Mouse (Mus musculus) lung, postnatal 14 days (tissue): Measurements from ENCODE around the gene Atp8b3.
A peak's percentile ranks its signal among the peaks of the same experiment; 100 is the strongest.

ENCODE experiments used
- DNase-seq: peaks from one replicate; pipeline ENCODE4 v3.0.0; 2021

Gene Atp8b3

DNA sequence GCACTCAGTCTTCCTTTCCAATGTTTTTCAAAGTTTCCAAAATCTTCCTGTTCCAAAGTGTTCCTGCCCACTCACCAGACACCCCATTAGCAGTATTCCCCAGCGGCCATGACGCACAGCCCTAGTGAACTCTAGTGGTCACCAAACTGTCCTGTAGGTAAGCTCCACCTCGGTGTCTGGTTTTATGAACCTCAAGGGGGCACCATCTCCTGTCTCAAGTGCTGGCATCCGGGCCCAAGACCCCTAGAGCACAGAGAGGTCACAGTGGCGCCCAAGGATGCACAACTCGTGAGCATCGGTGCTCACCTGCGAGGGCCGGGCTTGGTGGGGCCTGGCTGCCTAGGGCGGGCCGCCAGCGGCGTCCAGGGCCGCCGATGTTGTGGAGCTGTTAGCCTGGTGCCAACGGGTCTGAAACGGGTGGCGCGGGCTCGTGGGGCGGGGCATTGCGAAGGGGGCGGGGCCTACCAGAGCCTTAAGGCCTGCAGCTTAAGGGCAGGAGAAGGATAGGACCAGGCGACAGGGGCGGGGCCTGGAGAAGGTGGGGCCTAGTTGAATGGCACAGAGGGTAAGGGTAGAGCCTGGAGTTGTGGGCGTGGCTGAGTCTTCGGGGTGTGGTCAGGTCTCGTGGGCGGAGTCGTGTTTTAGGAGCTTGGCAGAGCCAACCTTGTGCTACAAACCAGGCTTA, at the start of gene Atp8b3:
TSS of gene Atp8b3 (minus strand) at position 415 of the 685 bp plus-strand sequence.
- peak; percentile 82 for DNase-seq

DNA sequence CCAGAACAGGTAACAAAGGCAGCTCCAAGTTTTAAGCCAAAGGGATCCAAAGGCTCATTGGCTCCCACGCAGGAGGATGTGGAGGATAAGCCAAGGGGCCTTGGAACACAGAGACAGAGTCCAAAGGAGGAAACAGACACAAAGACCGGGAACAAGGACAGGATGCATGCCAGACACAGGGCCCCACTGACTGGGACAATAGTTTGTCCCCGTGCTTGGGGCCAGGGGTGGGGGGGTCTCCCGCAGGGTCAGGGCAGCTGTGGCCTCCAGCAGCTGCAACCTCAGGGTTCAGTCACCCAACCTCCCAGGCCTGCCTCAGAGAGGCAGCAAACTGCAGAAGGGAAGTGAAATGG, 48.4 kb upstream of the Atp8b3 start:
- DNase-seq: peak; percentile 50

DNA sequence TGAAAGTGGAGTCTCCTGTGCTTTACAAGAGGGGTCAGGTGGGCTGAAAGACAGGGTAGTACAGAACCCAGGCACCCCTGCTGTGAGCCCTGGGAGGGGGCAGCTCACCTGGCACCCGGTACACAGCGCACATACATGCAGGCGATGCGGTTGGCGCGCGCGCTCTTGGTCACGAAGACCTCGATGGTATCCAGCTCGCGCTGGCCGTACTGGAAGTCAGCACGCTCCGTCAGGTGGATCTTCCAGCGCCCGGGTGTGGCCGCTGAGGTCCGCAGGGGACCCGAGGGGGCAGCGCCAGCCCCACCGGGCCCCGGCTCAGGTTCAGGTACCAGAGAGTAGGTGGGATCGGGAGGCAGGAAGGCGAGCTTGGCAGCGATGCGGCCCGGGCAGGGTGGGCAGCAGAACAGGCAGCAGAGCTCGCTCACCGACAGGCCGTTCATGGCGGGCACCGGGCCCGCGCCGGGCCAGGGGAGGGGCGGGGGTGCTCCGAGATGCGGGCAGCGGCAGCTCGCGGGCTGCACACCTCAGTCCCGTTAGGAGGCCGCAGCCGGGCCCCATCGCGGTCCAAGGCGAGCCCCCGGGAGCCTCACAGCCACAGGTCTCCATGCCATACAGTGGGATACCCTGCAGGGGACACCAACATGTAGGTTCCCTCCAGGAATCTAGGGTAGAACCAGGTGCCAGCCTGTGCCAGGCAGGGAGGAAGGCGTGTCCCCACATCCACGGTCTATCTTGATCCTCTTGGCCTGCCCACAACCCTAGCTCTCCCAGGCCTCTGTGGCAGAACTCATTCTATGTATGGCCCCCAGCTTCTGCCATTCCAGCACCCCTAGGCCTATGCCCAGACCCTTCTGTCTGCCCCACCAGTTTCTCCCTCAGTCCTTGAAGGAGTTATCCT, 47.7 kb upstream of the Atp8b3 start:
- DNase-seq: no peak

DNA sequence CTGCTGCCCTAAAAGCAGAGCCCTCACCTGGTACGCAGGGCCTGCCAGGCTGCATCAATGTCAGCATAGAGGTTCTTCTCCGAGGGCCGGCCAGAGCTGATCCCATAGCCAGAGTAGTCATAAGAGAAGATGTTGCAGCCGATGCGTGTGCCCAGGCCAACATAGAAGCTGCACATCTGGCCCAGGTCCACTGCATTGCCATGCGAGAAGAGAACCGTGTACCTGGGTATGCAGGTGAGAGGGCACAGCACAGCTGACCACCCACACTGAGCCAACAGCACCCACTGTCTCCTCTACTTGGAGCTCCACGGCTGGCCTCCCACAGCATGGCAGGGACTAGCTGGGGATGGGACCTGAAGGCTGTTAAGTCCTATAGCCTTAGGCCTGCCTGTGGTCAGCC, 46.7 kb upstream of the Atp8b3 start:
- DNase-seq: no peak

DNA sequence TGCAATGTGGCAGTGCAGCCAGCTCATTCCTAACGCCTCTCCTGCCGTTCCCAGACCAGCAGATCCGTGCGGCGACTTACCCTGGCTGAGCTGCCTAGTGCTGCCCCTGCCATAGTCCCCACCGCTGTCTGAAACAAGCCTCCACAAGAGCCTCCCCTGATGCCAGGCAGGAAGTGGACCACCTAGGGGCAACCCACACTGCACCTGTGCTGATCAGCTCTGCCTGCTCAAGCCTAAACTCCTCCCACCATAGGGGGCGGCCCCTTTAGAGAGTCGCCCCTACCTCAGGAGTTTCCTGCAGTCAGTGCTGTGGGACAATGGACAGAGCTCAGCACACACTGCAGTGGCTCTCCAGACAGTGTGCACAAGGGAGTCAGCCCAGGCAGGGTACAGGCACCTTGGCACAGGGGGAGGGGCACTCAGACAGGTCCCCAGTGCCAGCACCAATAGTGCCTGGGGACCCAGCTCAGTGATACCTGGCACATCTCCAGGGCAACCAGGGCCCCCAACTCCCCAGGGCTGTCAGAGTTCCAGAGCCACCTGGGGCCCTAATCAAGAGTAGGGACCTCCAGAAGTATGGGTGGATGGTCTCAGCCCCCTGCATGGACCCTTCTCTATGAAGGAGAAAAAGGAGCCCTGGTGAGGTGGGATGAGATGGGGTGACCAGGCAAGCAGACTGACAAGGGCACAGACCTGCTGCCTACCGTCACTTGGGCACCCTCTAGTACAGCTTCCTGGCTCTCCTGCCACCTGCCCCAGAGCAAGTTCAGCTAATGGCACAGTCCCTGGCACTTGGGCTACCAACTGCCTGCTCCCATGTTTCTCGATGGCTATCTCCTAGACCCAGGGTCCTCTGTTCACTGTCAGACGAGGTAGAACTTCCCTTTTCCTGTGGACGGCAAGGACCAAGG, 46.0 kb upstream of the Atp8b3 start:
- no peak for DNase-seq

DNA sequence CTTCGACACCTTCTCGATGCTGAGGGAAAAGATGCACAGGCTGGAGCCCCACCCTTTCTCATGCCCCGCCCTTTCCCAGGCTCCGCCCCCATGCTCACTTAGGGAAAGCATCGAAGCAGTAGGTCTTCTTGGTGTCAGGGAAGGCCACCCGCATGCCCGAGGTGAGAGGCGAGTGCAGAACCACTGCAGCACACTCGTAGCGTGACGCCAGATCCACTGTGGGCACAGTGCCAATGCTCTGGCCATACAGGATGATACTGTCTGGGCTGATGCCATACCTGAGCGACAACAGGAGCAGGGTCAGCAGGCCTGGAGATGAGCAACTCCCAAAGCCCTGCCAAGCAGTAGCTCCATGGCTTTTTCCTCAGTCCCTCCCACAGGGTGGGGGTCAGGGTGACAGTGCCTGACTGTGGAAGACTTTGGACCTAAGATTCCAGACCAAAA, 45.1 kb upstream of the Atp8b3 start:
- no peak for DNase-seq

DNA sequence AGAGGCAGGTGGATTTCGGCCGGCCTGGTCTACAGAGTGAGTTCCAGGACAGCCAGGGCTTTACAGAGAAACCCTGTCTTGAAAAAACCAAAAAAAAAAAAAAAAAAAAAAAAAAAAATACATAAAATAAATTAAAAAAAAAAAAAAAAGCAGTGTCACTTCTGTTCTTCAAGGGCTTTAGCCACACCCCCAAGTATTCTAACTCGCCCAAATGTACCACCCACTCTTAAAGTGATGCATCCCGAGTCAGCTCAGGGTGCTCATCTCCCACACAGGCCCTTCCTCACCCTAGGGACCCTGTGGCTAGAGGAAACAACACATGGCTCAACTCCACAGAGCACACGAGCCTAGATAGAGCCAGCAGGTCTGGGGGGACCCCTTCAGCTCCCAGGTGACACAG, 44.1 kb upstream of the Atp8b3 start:
- no peak for DNase-seq

DNA sequence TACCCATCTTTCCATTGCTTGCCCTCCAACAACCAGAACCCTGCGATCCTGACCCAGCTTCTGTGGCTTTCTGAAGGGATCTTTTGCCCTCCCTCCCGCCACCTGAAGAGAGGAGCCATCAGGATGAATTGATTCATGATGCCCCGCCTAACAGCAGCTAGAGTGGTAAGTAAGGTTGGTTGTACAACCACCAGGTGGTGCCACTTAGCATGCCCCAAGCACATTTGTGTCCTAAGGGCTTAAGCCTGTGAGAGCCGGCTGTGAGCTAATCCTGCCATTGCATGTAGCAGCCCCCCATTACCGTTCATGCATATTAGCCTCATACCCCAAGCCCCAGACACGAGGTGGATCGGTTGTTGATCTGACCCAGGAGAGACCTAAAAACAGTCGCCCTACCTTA, 40.0 kb upstream of the Atp8b3 start:
- DNase-seq: peak; percentile 74

DNA sequence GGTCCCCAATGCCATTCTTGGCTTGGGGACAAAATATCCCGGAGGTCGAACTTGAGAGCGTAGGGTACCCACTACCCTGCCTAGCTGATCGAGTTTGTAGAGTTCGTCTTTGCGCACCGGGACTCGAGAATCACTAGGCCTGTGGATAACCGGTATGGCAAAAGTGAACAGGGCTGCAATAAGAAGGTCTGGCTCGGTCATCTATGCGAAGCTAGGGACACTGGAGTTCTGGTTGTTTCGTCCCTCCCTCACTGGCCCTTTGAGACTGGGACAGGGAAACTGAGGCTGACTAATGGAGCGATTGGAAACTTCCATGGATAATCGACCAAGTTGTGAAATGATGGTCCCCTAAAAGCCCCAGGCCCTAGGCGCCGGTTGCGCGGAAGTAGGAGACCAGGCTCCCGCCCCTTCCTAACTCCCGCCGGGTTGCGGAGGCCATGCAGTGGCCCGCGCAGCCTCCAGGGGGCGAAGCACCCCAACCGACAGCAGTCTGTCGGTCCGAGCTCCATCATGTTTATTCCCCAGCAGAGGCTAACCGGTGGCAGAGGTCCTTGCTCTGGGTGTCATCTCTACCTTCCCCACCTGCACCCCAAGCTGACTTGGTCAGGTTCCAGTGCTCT, 39.3 kb upstream of the Atp8b3 start:
- peak; percentile 86 for DNase-seq

DNA sequence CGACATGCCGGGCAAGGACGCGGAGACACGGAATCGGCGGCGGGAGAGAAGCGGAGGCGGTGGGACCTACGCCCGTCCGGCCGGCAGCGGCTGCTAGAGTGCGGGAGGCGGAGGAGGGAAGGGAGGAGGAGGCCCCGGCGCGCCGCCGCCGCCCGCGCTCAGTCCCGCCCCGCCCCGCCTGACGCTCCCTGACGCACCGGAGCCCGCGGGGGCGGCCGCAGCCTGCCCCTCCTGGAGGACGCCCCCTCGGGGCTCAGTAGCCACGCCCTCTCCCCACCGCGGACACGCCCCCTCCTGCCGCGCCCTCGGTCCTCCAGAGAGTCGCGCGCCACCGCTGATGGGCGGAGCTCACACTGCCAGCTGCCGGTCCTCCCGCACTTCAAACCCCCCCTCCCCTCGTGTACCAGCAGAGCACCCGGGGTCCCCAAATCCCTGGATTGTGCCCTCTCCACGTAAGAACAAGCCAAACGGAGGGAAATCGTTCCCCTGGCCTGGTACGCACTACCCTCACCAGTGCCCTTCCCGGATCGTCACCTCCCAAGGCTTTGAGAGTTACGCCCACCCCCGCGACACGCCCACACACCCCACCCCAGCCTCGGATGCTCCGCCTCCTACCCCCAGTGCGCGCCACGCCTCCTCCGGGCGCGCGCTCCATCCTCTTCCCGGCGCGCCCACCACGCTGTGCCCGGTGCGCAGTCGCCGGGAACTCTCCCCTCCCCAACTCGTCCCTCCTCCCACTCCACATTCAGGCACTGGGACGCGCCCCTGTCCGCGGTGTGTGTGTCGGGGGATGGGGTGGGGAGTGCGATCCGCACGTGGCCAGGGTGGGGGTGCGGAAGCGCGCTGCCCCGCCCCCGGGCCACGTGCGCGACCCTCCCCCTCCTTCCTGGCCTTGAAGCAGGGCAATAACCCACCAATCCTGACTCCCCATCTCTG, 38.5 kb upstream of the Atp8b3 start, which contains the start of gene Klf16:
TSS of gene Klf16 (minus strand) at position 127 of the 936 bp plus-strand sequence.
- peak; percentile 99 for DNase-seq

DNA sequence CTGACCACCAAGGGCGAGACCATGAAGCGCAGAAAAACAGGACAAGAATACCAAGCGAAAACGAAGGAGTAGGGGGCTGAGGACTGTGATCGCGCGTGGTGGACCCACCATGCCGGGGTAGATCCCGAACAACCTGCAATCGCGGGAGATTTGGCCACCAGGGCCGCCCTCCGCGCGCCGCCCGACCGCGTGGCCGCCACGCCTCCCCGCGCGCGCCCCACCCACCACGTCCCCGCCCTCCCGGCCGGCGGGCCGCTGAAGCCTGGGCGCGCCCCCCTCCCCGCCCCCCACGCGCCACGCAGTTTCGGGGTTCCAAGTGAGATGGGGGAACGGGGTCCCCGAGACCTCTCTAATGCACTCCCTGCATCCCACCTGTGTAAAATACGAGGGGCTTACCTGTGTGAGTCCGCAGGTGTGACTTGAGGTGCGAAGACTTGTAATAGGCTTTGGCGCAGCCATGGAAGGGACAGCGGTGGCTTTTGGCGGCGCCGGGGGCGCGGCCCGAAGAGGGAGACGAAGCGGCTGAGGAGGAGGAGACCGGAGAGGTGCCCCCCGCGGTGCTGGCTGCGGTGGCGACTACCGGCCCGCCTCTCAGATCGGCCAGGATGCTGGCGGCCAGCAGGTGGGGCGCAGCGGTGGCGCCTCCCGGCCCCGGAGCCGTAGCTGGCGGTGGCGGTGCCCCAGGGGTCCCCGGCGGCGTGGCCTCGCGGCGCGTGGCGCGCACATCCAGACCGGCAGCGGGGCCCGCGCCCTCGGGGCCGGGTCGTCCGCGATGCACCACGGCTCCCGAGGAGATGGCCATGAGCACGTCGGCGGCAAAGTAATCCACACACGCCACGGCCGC, 37.6 kb upstream of the Atp8b3 start:
- DNase-seq: peak; percentile 58

DNA sequence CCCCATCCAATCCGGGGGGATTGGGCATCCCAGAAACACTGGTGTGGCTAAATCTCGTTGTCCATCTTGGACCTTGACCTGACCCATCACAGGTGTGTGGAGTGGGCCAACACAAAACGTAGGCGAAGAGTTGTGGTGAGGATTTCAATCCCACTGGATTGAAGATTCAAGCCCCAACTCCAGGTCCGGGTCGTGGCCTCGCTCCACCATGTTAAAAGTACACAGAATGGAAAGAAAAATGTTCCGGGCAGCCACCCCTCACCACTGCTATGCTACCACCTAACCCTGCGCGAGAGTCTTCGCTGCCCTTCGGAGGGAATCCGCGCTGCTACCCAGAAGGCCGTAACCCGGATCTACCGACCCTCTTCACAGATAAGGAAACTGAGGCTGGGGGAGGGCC, 37.0 kb upstream of the Atp8b3 start:
- DNase-seq: no peak

DNA sequence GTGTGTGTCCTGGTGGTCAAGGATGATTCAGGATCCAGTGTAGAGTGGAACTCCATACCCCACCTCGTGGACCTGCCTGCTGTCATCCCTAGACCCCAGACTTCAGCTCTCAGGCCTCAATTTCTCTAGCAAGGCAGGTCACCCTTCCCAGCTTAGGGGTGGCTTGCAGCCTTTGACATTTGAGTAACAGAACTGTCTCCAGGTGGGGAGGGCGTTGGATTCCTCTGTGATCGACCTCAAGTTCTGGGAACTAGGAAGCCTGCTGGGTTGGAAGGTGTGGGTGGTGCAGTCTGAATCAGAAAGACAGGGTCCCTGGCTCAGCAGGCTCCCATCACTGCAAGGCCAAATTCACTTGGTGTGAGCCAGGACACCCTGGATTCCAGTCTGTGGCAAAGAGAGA, 36.0 kb upstream of the Atp8b3 start:
- no peak for DNase-seq

DNA sequence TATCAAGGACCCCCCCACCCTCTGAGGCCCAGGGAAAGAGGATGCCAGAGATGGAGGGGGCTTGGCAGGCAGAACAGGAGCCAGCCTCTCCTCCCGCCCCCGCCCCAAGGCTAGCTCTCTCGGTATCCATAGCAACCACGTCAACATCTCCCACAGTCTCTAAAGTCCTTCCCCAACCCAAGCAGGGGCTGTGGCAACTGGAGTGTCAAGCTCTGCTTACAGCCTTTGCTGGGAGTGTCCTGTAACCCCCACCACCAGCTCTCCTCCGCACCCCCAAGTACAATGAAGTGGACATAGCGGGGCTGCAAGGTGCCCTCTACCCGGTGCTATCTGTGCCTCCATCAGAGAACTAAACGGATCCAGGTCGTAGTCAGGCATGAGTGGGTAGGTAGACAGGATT, 35.0 kb upstream of the Atp8b3 start:
- no peak for DNase-seq

DNA sequence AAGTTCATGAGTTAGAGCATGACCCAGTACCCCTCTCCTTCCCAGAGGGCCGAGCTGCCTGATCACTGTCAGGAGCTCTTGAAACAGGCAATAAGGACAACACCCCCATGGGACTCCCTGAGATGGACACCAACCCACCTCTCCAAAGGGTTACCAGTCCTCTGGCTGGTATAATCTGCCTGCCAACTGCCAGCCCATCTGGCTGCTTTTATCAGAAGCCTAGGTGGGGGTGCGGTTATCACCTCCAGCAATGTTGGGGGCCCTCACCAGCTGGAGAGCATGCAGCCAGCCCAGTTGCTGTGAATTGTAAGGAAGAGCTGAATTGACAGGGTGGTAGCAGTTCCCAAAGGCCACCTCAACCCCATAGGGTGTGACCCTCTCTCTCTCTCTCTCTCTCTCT, 33.6 kb upstream of the Atp8b3 start:
- no peak for DNase-seq

DNA sequence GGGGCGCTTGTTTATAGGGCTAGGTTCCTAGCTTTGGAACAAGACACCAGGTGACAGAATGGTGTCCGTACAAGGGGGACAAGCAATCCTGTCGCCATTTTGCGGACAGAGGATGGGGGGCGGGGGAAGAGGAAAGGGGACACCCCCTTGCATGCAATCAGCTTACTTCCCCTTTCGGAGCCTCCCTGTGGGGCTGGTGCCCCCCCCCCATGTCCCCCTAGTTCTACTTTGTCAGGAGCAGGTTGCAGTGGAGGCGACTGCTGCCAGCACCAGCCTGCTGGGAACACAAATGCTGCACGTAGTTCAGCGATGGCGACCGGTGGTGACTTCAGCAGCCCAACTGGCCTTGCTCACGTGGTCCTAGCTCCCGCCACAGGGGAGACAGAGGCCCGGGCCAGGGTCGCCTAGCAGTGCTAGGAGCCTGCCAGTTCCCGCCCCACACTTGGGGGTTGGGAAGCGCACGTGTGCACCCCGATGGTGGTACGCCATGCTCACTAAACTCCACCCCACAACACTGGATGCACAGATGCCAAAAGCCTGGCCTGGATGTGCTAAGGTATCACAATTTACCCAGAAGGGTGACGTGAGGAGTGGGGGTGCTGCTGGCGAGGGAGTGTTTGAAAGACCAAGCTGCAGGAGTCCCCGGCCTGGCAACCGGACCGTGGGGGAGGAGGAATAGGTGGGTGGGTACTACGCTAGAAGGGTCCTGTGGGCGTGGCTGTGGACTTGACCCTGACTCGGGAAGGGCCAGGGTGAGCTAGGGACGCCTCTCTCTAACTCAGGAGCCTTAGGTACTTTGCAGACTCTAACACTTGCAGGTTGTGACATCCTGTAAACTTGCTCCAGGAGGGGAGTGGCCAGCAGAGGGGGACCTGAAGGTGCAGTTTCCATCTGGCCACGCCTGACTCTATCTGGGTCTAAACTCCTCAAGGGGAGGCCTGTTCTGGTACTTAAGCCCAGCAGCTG, 32.2 kb upstream of the Atp8b3 start:
- DNase-seq: no peak

DNA sequence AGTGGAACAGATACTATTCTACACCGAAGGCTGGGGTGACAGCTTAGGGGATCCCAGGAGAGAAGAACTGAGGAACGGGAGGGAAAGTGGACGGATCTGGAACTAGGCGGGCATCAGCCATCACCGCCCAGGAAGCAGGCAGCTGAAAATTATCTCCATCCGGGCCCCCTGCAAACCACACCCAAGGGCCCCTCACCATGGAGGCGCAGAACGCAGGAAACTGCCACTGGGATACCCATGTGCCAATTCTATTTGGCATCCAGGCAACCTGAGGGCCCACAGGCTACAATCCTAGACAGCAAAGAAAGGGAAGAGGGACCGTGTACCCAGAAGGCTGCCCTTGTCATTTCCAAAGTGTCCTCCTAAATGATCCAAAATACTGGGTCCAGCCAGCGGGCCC, 31.5 kb upstream of the Atp8b3 start:
- DNase-seq: no peak

DNA sequence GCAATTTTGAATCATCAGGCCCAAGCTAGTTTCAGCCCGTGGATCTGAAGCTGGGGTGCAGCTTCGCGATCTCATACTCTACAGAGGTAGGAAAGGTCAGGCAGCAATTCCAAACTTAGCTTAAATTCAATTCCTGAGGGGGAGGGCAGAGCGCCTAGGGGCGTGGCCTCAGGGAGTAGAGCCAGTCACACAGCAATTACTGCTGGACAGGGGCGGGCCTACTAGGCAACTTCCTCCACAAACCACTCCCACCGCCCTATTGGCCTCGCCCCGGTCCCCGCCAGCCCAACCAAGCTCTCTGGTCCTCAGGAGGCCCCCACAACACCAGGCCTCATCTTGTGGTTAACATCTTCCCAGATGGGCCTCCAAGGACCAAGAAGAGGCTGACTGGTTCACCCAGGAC, 30.7 kb upstream of the Atp8b3 start:
- DNase-seq: peak; percentile 67

DNA sequence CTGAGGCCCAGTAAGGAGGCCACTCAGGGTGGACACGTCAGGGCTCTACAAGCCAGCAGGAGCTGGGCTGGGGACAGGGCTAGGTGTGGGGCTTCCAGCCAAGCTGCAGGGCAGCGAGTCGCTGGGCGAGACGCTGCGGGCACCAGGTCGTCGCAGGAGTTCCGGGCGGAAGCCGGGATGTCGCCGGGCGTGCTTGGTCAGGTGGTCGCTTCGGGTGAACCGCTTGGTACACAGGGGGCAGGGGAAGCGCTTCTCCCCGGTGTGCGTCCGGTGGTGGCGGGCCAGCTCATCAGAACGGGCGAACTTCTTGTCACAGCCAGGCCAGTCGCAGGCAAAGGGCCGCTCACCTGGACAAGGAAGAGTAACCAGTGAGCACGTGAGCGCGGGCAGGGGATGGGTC, 30.0 kb upstream of the Atp8b3 start:
- no peak for DNase-seq
